Mouse (Mus musculus) urinary bladder, adult 18-20 months (tissue): ENCODE data around the gene Nans.
A peak's percentile ranks its signal among the peaks of the same experiment; 100 is the strongest.

Source experiments
- DNase-seq, 2 experiments: peaks; one replicate each; pipeline ENCODE4 v3.0.0; 2022; ENCODE audit warnings: low spot score in 2 of 2, mixed read lengths in 2 of 2

Gene Nans

GRCm38 (mm10) chr4:46489028-46489925 lies at the start of gene Nans:
Nans (plus strand) TSS chr4:46489248.
- DNase-seq, result peak; percentile 87 to 92

- peak in 1 of 2 experiments; percentile 30 for DNase-seq
Observed at GRCm38 (mm10) chr4:46442501-46442900, 46.5 kb upstream of the Nans start.

DNA sequence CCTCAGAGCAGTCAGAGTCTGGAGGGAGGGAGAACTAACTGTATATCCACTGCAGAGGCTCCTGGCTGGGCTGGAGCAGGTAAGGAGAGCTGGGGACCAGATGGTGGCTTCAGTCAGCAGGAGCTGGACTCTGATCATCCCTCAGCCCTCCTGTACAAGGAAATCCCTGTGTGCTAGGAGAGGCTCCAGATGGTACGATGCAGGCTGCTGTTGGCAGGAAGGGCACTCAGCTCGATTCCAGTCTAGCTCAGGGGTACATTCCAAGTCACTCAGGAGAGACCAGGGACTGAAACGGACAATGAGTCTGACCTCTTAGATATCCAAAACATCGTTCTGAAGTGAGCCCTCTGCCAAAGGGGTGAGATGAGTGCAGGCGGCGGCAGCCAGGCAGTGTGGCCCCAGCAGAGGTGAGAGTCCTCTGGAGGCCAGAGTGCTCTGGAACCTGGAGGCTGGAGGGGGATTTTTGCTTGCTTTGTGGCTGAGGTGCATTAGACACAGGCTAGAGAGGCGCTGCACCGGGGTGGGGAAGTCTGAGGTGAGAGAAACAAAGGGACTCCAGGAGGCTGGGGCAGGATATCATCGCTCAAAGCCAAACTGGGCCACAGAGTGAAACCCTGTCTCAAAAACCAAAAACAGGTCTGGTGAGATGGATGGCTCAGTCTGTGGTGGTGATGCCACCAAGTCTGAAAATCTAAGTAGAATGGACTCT lies 43.7 kb upstream of the Nans start:
- DNase-seq, result no peak

GRCm38 (mm10) chr4:46447461-46447860 lies 41.6 kb upstream of the Nans start:
- no peak for DNase-seq

GRCm38 (mm10) chr4:46448886-46449285 lies 40.2 kb upstream of the Nans start:
- DNase-seq, result no peak

DNA sequence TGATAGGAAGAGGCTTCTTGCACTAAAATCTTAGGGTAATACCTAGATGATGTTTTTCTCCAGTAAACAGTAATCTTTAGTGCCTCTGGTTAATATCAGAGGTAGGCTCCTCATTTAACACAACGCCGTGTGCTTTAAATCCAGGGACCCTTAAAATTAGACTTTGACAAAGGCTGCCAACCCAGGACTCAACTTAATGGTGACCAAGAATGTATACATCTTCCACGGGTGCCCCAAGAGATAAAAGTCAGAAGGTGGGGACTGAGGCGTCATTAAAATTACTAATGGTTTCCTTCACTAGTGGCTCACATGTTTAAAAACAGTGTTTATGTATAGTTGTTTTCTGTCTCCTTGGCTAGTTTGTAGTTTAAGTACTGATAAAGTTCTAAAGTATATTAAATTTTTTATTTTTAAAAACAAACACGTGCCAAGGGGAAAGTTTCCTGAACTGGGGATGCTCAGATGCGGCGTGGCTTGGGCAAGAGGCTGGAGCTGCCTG lies 39.0 kb upstream of the Nans start:
- no peak for DNase-seq

DNA sequence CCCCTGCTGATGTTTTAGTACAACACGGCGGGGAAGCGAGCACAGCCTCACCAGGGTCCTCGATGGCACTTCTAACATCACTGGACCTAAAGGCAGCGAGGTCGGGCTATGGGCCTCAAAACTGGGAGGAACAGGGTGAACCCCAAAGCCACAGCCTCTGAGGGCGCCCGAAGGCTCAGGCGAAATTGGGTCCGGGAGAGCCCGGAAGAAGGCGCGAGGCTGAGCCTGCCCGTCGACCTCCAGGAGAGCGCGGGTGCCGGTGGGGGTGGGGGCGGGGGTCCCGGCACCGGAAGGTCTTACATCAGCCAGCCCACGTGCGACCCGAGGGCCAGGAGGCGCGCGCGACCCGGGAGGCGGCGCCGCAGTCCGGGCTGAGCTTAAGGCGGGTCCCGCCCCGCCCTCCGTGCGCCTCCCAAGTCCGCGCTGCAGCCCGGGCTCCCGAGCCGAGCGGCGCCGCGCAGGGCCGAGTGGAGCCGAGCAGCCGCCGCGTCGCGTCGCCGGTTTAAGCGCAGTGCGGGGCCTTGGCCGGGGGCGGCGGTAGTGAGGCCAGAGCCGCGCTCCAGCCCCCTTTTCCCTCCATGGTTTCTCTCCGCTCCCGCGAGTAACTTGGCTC lies 38.4 kb upstream of the Nans start, which contains the start of gene Anp32b:
Anp32b (plus strand) TSS at position 384 of the 613 bp plus-strand sequence.
- DNase-seq, result peak; percentile 87 to 91

- peak; percentile 56 to 79 for DNase-seq
Observed at GRCm38 (mm10) chr4:46451240-46451757, 37.7 kb upstream of the Nans start.

GRCm38 (mm10) chr4:46451758-46452480 lies 37.1 kb upstream of the Nans start:
- peak; percentile 51 to 76 for DNase-seq

DNA sequence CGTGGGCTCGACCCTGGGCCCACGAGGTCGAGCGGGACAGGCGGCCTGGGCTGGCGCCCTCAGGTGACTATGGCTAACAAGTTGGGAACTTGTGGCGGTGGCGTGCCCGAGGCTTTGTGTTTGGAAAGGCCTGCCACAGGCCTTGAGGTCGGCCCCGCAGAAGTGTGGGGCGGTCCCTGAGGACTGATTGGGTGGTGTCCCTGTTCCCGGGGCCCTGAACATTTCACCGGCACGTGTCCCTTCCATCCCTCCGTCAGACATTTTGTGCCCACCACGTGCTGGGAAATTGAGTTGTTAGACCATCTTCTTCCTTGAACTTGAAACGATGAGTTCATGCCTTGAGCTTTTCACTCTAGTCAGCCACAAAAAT lies 36.6 kb upstream of the Nans start:
- DNase-seq, result peak; percentile 46 to 55

DNA sequence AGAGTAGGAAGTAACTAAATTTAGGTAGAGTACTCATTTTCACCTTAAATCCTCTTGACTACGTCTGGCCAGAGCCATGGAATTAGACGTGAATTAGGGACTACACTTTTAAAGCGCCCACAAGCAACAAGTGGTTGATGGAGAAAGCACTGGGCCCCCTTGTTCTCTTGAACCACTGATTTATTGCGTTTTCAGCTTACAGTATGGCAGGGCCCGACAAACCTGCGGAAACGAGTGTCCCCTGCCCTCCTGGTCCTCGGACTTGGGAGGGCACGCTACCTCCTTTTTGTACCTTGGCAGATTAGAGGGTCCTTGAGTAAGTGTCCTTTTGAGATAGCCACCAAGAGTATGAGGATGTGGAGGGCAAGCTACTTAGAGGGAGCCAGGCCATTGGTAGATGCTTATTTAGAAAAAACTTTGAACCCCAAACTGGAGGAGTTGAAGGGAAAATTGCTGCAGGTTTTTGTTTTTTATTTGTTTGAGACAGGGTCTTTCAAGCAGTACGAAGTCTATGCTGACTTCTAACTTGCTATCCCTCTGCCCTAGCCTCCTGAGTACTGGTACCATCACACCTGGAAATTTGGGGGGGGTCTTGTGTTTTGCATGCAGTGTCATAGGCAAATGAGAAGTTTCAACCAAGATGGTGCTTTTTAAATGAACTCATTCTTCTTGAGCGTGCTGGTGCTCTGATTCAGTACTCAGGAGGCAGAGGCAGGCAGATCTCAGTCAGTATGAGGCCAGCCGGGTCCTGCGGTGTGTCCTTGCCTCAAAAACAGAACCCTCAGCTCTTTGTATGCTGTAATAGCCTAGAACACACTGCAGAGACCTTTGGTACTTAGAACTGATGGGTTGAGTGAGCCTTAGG lies 36.0 kb upstream of the Nans start:
- no peak for DNase-seq

GRCm38 (mm10) chr4:46454097-46454864 lies 34.8 kb upstream of the Nans start:
- no peak for DNase-seq

DNA sequence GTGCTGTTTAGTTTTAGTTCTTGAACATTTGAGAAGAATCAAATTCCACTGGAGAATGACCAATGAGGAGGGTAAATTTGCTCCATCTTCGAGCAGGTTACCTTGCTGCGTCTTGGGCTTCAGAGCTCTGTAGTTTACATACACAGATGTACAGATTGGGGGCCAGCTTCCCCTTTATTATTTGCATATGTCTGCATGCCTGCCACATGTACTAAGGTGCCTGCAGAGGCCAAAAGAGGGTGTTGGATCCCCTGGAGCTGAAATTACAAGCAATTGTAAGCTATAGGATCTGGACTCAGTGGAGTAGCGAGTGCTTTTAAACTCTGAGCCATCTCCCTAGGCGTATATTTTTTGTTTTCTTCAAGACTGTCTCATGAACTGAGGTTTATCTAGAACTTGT lies 32.3 kb upstream of the Nans start:
- no peak for DNase-seq

DNA sequence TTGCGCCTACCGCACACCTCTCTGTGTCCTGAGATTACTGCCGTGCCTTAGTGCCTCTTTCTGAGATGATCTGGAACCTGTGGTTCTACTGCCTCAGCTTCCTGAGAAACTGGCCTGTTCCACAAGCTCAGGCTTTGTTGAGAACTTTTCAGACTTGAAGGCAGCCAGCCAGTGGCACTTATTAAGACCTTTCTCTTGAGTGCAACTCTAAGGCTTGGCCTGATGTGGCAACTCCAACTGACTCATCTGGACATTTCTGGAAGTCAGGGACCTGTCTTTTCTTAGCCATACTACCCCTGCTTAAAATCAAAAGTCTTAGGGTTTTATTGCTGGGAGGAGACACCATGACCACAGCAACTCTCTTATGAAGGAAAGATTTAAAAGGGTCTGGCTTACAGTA lies 31.9 kb upstream of the Nans start:
- no peak for DNase-seq

DNA sequence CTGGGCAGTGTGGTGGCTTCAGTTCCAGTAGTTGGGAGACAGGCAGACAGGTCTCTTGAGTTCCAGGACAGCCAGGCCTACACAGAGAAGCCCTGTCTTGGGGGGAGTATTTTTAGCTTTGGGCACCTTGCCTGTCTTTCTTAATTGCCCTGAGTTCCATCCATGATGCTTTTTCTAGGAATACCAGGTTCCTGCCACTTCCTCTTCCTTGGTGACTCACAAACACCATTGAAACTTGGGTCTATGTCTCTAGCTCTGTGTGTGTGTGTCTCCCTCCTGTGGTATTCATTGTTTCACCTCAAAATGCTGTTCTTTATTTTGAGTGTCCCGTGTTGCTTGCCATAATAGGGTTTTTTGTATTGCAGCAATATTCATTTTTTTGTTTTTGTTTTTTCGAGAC lies 30.6 kb upstream of the Nans start:
- no peak for DNase-seq

GRCm38 (mm10) chr4:46463130-46463830 lies 25.8 kb upstream of the Nans start:
- DNase-seq, result no peak

GRCm38 (mm10) chr4:46465740-46466139 lies 23.3 kb upstream of the Nans start:
- DNase-seq, result no peak

DNA sequence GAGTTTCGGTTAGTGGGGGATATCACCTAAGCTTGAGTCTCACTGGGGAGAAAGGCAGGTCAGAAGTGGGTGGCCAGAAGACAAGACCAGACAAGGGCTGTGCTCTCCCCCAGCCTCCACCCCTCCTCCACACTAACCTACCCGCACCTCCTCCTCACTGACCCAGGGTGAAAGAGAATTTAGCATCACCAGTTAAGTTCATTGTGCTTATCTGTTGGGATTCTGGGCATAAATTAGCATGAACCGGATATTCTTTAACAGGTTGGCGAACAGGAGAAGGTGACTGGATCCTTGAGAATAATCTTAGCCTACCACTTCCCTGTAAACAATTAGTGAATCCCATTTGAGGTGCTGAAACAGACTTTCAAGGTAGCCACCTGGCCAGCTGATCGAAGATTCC lies 13.9 kb upstream of the Nans start:
- DNase-seq, result no peak

- no peak for DNase-seq
Observed at GRCm38 (mm10) chr4:46479081-46479480, 10.0 kb upstream of the Nans start.
